Mouse (Mus musculus) MN1 (cell line): ENCODE data around the gene Dennd6b.

Experiments
- DNase-seq: peaks from one replicate; pipeline ENCODE4 v3.0.0-alpha.2; 2016; ENCODE audit warnings: low spot score

The Dennd6b gene

DNA sequence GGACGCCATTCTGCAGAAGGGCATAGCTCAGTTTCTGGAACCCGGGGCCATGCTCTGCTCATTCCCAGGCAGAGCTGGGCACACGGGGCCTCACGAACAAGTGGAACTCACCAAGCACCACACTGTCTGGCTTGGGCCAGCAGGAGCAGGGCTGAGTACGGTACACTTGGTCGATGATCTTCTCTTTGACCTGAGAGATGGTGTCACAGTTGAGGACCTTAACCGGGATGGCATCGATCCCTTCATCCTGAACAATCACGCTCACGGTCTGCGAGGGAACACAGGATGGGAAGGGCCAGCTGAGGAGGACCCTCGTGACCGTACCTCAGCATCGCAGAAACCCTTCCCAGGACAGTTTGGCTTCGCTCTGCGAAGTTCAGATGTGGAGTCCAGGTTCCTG, 37.8 kb downstream of the Dennd6b start:
- DNase-seq: no peak

DNA sequence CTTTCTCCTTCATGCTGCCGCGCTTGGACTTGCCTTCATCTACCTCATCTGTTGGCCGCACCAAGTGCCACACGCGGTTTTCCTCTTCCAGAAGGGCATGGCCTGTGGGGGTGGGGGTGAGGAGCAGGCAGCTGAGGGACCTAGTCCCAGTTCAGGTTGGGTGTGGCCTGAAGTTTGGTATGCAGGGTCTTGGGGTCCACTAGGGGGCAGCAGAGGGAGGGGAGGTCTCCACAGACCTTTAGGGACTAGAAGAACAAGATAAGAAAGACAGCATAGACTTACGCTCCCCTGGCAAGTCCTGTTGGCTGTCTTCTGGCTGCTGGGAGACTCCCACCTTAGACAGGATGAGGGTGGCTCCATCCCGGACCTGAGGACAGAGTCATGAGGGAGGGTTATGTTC, 38.3 kb downstream of the Dennd6b start:
- peak; percentile 85 for DNase-seq

DNA sequence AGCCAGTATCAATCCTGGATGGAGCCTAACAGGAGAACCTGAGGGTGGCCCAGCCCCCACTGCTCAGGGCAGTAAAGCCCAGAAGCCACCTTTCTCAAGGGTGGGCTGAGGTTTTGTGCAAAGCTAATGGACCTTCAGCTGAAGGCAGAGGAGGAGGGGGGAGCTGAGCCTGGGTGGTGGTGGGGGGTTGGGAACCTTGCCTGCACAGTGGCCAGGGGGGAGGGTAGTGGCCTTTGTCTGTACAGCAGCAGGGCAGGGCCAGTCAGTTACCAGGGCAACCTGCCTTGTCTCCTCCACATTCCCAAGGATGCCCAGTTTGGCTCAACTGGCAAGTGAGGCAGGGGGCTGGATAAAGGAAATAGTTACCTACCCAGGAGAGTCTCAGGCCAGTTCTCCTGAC, 44.0 kb downstream of the Dennd6b start:
- DNase-seq: peak; percentile 51

DNA sequence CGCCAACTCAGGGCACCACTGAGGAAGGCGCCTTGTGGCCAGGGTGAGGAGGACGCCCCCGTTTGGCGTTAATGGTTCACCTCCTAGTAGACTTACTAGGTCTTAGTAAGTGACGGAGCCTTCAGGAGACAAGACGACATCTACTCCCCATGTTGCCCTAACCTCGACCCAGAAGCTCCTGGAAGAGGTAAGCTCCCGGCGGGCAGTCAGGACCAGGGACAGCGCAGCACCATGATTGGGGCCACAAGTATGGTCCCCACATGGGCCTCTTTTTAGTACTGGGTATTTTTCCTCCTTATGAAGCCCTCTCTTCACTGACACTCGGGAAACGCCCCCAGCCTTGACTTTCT, 46.3 kb downstream of the Dennd6b start:
- peak; percentile 47 for DNase-seq

DNA sequence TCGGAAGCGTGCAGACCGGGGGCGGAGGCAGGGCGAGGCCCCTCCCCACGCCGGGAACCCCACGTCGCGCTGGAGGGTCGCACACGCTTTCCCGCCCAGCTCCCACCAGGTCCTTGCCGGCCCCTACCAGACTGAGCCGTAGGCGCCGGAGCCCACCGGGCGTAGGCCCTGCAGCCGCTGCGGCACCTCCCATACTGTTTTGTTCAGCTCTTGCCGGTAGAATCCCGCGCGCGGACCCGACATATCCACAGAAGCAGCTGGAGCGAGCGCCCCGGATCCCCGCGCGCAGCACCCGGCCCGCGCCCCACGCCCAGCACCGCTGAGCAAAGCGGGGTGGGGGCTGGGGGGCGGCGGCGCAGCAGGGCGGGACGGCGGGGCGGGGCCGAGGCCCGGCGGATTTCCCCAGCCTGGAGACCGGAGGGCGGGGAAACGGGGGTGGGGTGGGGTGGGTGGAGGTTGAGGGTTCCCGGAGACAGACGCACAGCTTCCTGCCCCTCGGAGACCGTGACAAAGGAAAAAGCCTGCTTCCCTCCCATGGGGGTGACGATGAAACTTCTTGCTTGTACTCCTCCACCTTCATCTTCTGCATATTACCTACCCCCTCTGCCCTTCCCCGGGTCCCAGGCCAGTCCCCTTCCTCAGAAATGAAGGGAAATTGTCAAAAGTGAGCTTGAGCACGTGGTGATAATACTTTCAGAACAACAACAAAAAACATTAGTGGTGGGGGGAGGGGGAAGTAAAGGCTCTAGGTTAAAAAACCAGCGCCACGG, 46.8 kb downstream of the Dennd6b start, which contains the start of gene Mapk11:
TSS of gene Mapk11 (minus strand) at position 358 of the 770 bp plus-strand sequence.
- DNase-seq: peak; percentile 67

DNA sequence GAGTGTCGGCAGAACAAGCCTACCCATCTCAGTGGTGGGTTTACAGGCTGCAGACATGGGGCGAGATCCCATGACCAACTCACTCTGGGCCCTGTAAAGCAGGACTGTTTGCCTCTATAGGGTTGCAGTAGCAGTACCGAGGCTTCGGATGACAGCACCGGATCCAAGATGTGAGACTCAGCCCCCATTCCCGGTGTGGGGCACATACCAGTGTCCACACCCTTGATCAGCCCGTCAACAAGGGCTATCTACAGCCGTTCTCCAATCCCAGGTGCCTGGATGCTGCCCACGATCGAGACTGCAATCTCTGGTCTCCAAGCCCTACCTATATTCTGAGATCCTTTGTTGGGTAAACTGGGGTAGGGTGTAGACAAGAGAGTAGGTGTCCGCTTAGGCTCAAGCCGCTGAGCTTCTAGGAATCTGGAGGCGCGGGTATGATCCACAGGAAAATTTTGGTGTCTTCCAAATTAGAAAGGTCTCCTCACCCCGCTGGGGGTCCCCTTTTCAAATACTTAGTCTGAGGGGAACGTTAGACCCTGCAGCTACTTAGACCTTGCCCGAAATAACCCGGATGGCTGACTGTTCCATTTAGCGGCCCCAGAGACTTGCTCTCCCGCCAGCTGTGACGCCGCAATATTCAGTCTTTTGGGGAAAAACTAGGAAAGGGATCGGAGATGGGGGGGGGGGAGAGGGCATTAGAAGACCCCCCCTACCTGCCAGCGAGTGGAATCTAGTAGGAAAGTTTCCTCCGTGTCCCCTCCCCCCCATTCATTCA, 47.6 kb downstream of the Dennd6b start:
- DNase-seq: peak; percentile 36

DNA sequence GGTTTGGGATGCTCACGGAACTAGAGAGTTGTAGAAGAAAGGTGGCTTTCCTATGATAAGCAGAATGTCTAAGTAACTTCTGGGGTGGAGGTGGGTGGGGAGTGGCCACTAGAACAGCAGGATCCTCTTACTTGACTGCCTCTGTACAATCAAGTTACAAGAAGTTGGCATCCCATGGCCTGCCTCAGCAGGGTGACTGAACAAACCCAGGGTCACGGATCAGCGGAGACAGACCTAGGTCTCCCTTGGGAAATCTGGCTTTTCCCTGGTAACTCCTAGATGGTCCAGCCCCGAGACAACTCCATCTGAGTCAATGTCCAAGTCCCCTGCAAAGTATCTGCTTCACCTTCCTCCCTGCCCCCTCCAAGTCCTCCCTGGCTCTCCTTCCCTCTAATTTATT, 48.4 kb downstream of the Dennd6b start:
- peak; percentile 50 for DNase-seq

DNA sequence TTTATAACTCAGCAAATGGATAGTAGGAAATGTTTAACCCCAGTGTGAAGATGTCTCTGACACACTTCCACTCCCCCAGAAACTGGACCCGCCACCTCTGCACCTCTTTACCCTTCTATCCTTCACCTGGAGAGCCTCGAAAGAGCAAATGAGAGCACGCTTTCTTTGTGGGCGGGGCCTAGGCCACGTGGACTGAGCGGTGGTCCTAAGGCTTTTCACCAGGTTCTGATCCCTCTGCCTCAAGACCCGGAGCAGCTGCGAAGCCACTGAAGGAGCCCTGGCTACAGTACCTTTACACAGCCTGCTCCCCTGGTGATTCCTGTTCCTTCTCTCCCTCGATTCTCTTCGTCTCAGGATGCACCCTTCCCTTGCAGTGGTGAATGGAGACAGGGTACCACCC, 48.8 kb downstream of the Dennd6b start:
- no peak for DNase-seq

DNA sequence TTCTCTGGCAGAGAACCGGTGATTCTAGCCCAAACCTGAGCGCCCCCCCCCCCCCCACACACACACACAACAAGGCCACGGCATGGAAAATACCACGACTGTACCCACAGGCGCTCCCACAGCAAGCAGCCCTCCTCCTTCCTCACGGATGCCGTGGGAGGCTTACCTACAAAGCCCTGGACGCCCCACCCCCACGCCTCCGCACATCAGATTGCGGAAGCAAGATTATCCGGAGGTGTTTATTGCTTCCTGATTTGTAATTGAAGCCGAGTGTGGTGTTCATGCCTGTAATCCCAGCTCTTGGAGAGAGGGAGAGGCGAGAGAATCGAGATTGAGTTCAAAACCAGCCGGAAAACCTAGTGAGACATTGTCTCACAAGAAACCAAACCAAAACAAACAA, 49.3 kb downstream of the Dennd6b start:
- no peak for DNase-seq

DNA sequence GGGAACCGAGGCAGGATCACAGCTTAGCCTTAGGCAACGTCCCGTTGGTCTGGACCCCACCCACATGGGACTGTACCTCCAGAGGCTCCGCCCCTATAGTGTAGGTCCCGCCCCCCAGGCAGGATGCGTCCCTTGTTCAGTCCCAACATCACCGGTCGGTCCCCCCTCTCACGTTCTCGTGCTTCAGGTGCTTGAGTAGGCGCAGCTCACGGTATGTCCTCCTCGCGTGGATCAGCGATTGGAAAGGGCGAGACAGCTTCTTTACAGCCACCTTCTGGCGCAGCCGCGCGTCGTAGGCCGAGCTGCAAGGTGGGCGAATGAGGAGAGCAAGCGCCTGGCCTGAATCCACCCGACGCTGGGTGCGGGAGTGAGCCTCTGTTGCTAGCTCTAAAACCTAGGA, 49.8 kb downstream of the Dennd6b start:
- no peak for DNase-seq

DNA sequence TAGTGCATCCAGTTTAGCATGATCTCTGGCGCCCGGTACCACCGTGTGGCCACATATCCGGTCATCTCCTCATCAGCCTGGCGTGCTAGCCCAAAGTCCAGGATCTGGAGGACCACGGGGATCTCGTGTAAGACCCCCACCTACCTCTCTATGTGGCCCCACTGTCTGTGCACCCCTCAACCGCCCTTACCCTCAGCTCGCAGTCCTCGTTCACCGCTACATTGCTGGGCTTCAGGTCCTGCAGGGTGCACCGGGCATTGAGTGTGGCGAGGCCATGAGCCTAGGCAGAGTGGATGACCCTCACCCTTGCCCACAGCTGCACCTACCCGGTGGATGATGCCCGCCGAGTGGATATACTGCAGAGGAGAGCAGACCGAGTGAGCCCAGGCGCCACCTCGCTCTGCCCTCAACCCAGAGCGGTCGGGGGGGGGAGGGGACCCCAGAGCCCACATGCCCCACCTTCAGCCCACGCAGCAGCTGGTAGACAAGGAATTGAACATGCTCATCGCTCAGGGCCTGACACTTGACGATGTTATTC, 50.4 kb downstream of the Dennd6b start:
- DNase-seq: no peak

DNA sequence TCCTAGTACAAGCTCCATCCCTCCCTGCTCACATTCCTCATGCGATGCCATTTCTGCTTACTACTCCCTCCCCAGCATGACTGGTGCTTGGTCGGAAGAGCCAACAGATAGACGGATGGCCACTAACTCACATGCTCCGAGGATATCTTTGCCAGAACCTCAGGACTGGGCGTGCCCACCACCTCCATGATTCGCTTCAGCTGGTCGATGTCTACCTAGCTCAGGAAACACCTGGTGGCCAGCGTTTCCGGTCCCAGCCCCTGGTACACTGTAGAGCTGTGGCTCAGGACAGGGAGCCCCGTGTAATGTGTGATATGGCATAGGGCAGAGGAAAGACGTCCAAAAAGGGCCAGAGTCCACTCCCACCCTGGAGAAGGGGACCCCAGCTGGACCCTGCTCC, 51.3 kb downstream of the Dennd6b start:
- DNase-seq: no peak

DNA sequence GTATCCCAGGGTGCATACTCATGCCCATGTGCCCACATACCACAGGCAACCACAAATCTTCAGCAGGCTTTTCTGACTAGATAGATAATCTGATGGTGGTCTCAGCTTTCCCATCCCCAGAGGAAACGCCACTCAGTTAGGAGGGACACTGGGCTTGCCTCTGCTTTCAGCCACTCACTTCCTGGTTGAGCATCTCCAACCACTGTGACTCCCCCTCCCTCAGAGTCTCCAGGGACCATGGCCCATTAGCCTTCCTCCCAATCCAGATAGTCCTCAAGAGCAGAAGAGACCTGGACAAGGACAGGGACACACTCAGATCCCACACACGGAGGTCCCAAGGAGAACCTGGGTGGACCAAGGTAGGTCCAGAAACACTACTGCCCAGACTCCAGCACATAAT, 53.2 kb downstream of the Dennd6b start:
- DNase-seq: no peak

DNA sequence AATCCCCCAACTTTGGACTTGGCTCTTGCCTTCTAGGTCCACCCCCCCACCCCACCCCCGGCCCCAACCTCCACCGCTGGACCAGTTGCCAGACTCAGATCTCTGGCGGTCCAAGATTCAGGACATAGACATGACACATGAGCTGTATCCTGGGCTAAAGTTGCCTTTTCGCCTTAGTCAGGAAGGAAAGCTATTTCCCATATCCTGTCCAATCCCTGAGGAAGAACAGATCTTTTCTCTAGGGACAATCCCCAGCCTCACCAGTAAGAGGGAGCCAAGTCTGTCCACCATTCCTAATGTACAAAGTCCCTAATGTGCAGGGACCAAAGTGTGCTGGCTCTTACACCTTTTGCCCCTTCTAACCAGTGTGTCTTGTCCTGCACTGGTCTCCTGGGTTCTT, 54.4 kb downstream of the Dennd6b start:
- DNase-seq: peak; percentile 63

DNA sequence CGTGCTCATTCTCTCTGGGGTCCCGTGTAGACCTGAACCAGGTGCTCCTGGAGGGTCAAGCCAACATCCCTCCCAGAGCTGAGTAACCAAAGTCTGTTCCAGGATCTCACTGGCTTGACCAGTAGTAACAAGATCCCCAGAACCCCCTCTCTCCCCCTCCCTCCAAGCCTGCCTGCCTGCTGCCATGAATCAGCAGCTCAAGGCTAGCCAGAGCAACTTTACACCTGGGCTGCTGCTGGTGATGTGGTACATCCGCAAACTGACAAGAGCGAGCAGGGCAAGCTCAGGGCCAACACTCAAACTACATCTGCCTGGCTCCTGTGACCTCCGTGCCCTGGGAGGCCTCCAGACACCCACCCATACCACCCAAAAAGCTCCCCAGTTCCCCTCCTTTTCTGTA, 54.9 kb downstream of the Dennd6b start:
- DNase-seq: no peak

DNA sequence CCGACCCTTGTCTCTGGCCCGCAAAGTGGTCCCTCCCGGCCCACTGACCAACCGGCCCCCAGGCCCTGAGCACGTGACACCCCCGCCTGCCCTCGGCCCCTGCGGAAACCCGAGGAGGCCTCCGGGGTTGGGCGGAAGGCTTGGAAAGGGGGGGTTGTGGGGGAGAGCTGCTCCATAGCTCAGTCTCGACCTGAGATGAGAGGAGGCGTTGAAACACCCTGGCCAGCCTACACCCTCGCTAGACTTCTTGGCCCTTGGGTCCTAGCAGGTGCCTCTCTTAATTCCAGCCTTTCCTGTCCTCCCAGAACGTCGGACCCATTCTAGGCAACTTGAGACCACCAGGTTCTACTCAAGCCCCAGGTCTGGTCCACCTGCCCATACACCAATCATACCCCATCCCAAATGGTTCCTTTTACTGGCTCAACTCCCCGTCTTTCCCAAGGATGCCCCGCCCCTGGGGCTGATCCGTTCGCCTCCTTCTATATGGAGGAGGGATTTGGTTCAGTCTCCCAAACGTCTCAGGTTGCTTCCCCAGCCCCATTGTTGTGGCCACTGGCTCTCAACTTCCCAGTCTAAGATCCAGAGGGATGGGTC, 55.5 kb downstream of the Dennd6b start, which contains the start of gene Mapk12:
TSS of gene Mapk12 (minus strand) at position 45 of the 594 bp plus-strand sequence.
- DNase-seq: peak; percentile 79

DNA sequence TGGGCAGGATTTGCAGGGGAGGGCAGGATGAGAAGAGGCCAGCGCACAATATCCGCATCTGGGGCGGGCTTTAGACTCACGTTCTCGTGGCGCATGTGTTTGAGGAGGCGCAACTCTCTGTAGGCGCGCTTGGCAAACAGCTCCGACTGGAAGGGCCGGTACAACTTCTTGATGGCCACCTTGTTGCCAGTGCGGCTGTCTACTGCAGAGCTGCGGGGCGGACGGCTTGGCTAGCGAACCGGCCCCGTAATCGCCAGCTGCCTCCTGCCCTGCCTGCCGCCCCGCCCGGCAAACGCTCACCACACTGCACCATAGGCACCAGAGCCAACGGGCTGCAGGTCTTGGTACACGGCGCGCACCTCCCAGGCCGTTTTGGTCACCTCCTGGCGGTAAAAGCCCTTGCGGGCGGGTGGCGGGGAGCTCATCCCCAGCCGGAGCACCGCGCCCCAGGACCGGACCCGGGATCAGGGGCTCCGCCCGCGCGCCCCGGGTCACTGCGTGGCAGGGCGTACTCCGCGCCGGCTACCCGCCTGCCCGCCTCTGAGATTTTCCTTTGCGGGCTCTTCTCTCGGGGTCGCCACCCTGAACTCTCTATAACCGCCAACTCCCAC, 56.1 kb downstream of the Dennd6b start:
- DNase-seq: peak; percentile 76

DNA sequence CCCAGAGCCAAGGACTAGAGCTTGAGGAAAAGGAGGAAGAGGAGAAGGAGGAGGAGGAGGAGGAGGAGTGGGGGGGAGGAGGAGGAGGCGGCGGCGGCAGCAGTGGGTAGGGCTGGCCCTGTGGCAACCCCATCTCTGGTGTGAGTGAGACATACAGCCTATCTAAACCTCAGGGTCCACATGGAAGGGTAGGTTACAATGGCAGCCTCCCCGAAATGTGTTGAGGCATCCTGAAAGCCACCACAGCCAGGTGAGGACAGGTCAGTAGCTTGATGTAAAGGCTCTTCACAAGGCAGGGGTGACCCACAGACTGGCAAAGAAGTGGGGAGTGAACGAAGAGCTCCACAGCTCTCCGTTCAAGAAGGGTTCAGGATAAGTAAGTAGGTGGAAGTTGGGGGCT, 57.8 kb downstream of the Dennd6b start:
- DNase-seq: no peak

DNA sequence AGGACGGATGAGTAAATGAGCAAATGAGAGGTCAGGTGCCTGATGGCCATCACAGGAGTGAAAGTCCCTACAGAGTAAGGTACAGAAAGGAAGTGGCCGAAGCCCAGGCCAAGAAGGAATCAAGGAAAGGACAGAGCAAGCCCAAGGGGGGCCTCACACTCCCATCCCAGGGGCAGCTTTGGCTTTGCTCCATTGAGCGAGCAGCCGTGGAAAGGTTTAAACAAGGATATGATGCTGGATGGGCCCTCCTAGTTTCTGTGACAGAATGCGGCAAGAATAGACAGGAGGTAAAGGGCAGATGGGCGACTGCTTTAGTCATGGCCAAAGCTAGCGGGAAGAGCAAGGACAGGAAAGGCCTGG, 58.3 kb downstream of the Dennd6b start:
- DNase-seq: no peak

DNA sequence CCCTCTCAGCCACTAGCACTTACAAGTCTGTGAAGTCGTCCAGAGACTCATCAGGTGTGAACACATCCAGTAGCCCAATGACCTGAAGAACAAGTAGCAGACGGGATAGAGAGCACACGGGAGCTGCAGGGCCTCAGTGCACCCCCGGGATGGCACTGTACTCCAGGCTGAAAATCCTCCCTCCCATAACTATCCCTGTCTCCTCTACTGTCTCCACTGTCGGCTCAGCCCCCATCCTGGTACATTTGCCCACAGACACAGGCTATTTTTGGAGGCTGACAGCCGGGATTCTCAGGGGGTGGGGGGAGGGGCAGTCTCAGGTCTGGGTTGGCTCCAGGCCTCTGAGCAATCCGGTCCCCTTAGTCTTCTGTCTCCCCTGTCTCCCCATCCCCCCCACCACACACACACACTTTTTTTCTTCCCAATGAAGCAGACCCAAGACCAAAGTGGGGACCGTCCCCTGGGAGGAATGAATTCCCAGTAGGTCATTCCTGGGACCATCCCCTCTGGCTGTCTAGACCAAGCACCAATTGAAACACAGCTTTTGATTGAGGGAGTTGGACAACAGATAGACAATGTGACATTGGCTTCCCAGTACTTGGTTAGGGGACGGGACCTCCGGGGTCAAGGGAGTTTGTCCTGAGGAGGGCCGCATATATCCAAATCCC, 58.8 kb downstream of the Dennd6b start:
- no peak for DNase-seq

DNA sequence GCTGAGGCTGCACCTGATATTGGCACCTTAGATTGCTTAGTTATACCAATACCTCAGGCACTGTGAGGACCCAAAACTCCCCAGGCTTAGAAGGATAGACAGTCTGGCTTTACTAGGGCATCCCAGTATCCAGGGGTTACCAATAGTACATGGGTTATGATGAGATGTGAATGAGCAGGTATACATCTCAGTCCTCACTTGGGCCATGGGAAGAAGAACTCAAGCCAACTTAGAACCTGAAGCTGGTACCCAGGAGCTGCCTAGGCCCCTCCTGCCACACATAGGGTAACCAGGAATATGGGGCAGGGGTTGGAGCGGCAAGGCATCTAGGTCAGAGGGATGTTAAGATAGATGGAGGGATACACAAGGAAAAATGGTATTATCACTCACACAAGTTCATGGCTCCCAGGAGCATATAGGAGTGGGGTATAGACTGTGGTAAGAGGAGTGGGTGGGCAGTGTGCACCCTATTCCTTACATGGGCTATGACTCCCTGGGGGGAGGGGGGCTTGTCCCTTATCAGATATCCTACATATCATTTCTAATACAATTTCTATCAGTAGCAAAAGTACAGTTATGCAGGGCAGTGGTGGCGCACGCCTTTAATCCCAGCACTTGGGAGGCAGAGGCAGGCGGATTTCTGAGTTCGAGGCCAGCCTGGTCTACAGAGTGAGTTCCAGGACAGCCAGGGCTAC, 59.7 kb downstream of the Dennd6b start:
- DNase-seq: no peak
